Mouse (Mus musculus) embryonic facial prominence, embryonic 15.5 days (tissue): ENCODE data around the gene Muc3a. TPM values are rescaled to one million over a fixed set of nuclear protein-coding genes. Genes with fewer than 3 reads are reported as not detected.

ENCODE experiments used
- ATAC-seq: fragments of 200-750 bp; cut with Nextera tagmentation; 2 replicates; pipeline ENCODE4 v1.8.0; 2017; ENCODE audit warnings: low read depth, moderate TSS enrichment; ENCODE audit not compliant: insufficient number of reproducible peaks, low FRiP score, low TSS enrichment
- H3K27ac ChIP-seq: fragments of 300-500 bp; sonication (generic); replicated peaks from 2 replicates; pipeline ENCODE4 v1.5.1; 2015; ENCODE audit warnings: mild to moderate bottlenecking, inconsistent platforms
- H3K27me3 ChIP-seq: fragments of 300-500 bp; sonication (generic); 2 replicates; pipeline ENCODE4 v1.6.1; 2015; ENCODE audit warnings: inconsistent platforms
- H3K36me3 ChIP-seq: fragments of 300-500 bp; sonication (generic); 2 replicates; pipeline ENCODE4 v1.6.1; 2015; ENCODE audit warnings: mild to moderate bottlenecking, inconsistent platforms
- H3K4me1 ChIP-seq: fragments of 300-500 bp; sonication (generic); 2 replicates; pipeline ENCODE4 v1.6.1; 2015; ENCODE audit warnings: inconsistent platforms
- H3K4me2 ChIP-seq: fragments of 300-500 bp; sonication (generic); replicated peaks from 2 replicates; pipeline ENCODE4 v1.6.1; 2015; ENCODE audit warnings: mild to moderate bottlenecking, inconsistent platforms
- H3K4me3 ChIP-seq: fragments of 300-500 bp; sonication (generic); replicated peaks from 2 replicates; pipeline ENCODE4 v1.5.1; 2015; ENCODE audit warnings: mild to moderate bottlenecking, inconsistent platforms
- H3K9ac ChIP-seq: fragments of 300-500 bp; sonication (generic); 2 replicates; pipeline ENCODE4 v1.6.1; 2015; ENCODE audit warnings: inconsistent platforms
- H3K9me3 ChIP-seq: fragments of 300-500 bp; sonication (generic); replicated peaks from 2 replicates; pipeline ENCODE4 v1.6.1; 2016; ENCODE audit warnings: inconsistent platforms
- WGBS: fragments of 180-500 bp; shearing (Covaris S2); methylation state at CpG from one replicate; pipeline ENCODE4 v1.1.7; 2015; 5-methylcytosine and 5-hydroxymethylcytosine counted together
- polyA plus RNA-seq: library from polyadenylated mRNA; unstranded; fragments of >200 nt; fragmentation: Nextera tagmentation; extraction: Ambion mirVana; gene quantifications from 2 replicates; pipeline ENCODE4 v1.2.1, GENCODE M21; 2015

Muc3a gene
- polyA plus RNA-seq, 1 experiment from 2014 or later: 0.28 TPM

GRCm38 (mm10) chr5:137171478-137171877 is 40.7 kb downstream of the Muc3a start:
- Histone ChIP-seq H3K4me2 (no peak overlapping the region), H3K36me3 (no peaks in the 10 kb centered on the region), H3K9ac (no peak overlapping the region), H3K4me1 (no peaks in the 10 kb centered on the region), H3K27ac (no peak overlapping the region), H3K27me3 (no peaks in the 10 kb centered on the region), H3K4me3 (no peak overlapping the region), H3K9me3 (no peaks in the 10 kb centered on the region)
- WGBS: 72% methylated on average over 7 of the region's 7 CpGs
- ATAC-seq: no peak

GRCm38 (mm10) chr5:137170836-137171380 is 41.3 kb downstream of the Muc3a start:
- Histone ChIP-seq H3K27ac (no peak overlapping the region), H3K36me3 (no peaks in the 10 kb centered on the region), H3K9me3 (no peaks in the 10 kb centered on the region), H3K4me3 (no peak overlapping the region), H3K4me2 (no peak overlapping the region), H3K27me3 (no peaks in the 10 kb centered on the region), H3K9ac (no peak overlapping the region), H3K4me1 (no peaks in the 10 kb centered on the region)
- WGBS: 76% methylated on average over 9 of the region's 9 CpGs
- ATAC-seq: no peak

DNA sequence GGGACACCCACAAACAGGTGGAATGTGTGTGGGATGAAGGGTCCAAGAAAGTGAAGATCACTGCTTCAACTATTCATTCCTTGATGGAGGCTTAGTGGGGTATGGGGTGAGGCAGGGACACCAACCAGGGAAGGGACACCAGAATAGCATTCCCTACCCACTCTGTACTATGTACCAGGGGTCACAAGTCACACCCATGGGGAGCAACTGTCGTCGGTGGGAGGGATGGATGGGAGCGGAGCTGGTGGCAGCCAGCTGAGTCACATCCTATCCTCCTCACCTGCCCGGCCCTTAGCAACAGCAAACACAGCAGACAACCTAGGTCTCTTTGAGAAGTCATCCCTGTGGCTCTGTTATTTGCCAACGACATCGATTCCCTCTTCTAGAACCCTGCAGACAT is 44.6 kb downstream of the Muc3a start:
- no peak overlapping the region for H3K9ac ChIP-seq
- 71% methylated on average over 6 of the region's 6 CpGs for WGBS

GRCm38 (mm10) chr5:137166012-137166411 is 46.2 kb downstream of the Muc3a start:
- H3K4me2 ChIP-seq: no peak overlapping the region
- H3K36me3 ChIP-seq: no peaks in the 10 kb centered on the region
- 81% methylated on average over 9 of the region's 9 CpGs for WGBS
- no peak for ATAC-seq
- no peaks in the 10 kb centered on the region for H3K27me3 ChIP-seq
- no peaks in the 10 kb centered on the region for H3K4me1 ChIP-seq
- no peak overlapping the region for H3K27ac ChIP-seq
- H3K4me3 ChIP-seq: no peak overlapping the region
- no peak overlapping the region for H3K9ac ChIP-seq
- H3K9me3 ChIP-seq: no peaks in the 10 kb centered on the region

More for the DNA sequence above, 44.6 kb downstream of the Muc3a start:
- no peak overlapping the region for H3K4me3 ChIP-seq
- H3K27ac ChIP-seq: no peak overlapping the region
- H3K4me1 ChIP-seq: no peaks in the 10 kb centered on the region
- H3K9me3 ChIP-seq: no peaks in the 10 kb centered on the region
- H3K4me2 ChIP-seq: no peak overlapping the region
- no peak for ATAC-seq
- no peaks in the 10 kb centered on the region for H3K27me3 ChIP-seq
- no peaks in the 10 kb centered on the region for H3K36me3 ChIP-seq

DNA sequence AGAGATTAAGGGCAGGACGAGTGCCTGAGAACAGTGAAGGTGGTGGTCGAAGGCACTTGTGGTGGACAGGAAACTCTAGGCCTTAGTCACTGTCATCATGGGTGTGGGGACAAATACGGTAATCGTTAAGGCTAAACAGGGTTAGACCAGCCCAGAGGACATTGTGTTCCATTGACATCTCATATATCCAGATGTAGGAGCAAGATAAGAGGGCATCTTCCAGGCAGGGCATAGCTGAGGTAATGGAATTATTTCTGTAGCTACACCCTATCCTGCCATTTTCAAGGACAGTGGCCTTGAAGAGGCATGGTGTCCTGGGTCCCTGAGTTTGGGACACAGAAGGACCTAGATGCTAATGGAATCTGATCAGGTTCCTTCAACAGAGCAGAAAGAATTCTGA is 50.3 kb downstream of the Muc3a start:
- H3K4me2 ChIP-seq: no peak overlapping the region
- H3K4me1 ChIP-seq: no peaks in the 10 kb centered on the region
- H3K27ac ChIP-seq: no peak overlapping the region
- no peaks in the 10 kb centered on the region for H3K27me3 ChIP-seq
- 76% methylated on average over 4 of the region's 4 CpGs for WGBS
- H3K4me3 ChIP-seq: no peak overlapping the region
- H3K9me3 ChIP-seq: no peaks in the 10 kb centered on the region; the same call in 1 of the 2 replicates
- ATAC-seq: no peak
- H3K36me3 ChIP-seq: no peaks in the 10 kb centered on the region
- H3K9ac ChIP-seq: no peak overlapping the region

GRCm38 (mm10) chr5:137159461-137159860 is 52.7 kb downstream of the Muc3a start:
- no peak overlapping the region for H3K9ac ChIP-seq
- no peak overlapping the region for H3K4me3 ChIP-seq
- H3K36me3 ChIP-seq: no peaks in the 10 kb centered on the region
- no peak for ATAC-seq
- WGBS: 31% methylated on average over 11 of the region's 11 CpGs
- H3K9me3 ChIP-seq: no peaks in the 10 kb centered on the region; the same call in 1 of the 2 replicates
- H3K4me1 ChIP-seq: no peaks in the 10 kb centered on the region
- no peaks in the 10 kb centered on the region for H3K27me3 ChIP-seq
- no peak overlapping the region for H3K4me2 ChIP-seq
- no peak overlapping the region for H3K27ac ChIP-seq

Other genes starting within 250 kb of the Muc3a start
- 0.11 and 0.14 TPM in 2 replicates for gene Cldn15, start 245.8 kb downstream of the Muc3a start, polyA plus RNA-seq
- gene Plod3, start 225.4 kb downstream of the Muc3a start, polyA plus RNA-seq: 55.5 and 60.6 TPM in 2 replicates
- 111 and 120 TPM in 2 replicates for gene Znhit1, start 224.4 kb downstream of the Muc3a start, polyA plus RNA-seq
- 0.08 and 0.11 TPM in 2 replicates for gene Vgf, start 186.0 kb downstream of the Muc3a start, polyA plus RNA-seq
- 165 and 166 TPM in 2 replicates for gene Ap1s1, start 166.3 kb downstream of the Muc3a start, polyA plus RNA-seq
- gene Serpine1, start 140.1 kb downstream of the Muc3a start, polyA plus RNA-seq: 0.38 and 0.51 TPM in 2 replicates
- 7.8 and 8.5 TPM in 2 replicates for gene Trim56, start 96.2 kb downstream of the Muc3a start, polyA plus RNA-seq
- gene Muc3, start 63.1 kb downstream of the Muc3a start, polyA plus RNA-seq: 0.09 TPM in 1 of 2 replicates, not detected in the other
- 19.0 and 24.0 TPM in 2 replicates for gene Ache, start 75.1 kb upstream of the Muc3a start, polyA plus RNA-seq
- 10.9 and 11.0 TPM in 2 replicates for gene Ufsp1, start 82.2 kb upstream of the Muc3a start, polyA plus RNA-seq
- gene Srrt, start 95.3 kb upstream of the Muc3a start, polyA plus RNA-seq: 124 TPM in 2 replicates
- gene Trip6, start 102.0 kb upstream of the Muc3a start, polyA plus RNA-seq: 112 and 117 TPM in 2 replicates
- 14.8 and 16.3 TPM in 2 replicates for gene Slc12a9, start 121.2 kb upstream of the Muc3a start, polyA plus RNA-seq
- 60.2 and 66.1 TPM in 2 replicates for gene Ephb4, start 137.7 kb upstream of the Muc3a start, polyA plus RNA-seq